Mouse (Mus musculus) c-Kit-positive CD71-negative TER-119-negative erythroid progenitor cells, embryonic 14.5 days (primary cell): ENCODE results near the gene Acot9.
A peak's percentile ranks its signal among the peaks of the same experiment; 100 is the strongest.

Experiments
- DNase-seq: peaks from one replicate; pipeline ENCODE4 v3.0.0-alpha.2; 2013; ENCODE audit warnings: low read depth

Acot9 gene

DNA sequence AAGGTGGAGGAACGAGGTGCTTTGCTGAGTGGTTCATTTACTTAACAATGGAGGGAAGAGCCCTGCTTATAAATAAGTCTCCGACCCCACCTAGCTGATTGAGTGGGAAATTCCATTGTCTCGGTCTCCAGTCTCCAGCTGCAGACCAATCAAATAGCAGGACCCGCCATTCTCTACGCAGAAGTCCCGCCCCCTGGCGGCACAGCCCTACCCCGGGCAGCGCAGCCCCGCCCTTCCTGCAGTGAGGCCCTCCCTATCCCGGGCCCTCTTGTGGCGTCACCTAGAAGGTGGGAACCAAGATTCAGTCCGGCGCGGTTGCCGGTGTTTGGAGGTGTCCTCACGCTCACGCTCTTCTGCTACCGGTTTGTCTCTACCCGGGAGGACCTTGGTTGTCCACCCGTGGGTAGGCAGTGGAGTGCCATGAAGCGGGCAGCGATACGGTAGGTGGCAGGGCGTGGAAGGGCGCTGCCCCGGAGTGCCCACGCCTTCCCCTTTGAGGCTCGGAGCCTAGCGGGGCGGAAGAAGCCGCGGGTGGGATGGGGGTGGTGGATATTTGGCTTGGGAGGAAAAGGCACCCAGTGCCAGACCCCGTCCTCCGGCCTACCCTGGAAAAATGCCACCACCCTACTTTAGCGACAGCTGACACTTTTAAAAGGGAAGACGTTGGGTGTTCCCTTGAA, at the start of gene Acot9:
Gene Acot9 (plus strand): TSS at position 209 of the 680 bp plus-strand sequence.
- peak; percentile 64 for DNase-seq

DNA sequence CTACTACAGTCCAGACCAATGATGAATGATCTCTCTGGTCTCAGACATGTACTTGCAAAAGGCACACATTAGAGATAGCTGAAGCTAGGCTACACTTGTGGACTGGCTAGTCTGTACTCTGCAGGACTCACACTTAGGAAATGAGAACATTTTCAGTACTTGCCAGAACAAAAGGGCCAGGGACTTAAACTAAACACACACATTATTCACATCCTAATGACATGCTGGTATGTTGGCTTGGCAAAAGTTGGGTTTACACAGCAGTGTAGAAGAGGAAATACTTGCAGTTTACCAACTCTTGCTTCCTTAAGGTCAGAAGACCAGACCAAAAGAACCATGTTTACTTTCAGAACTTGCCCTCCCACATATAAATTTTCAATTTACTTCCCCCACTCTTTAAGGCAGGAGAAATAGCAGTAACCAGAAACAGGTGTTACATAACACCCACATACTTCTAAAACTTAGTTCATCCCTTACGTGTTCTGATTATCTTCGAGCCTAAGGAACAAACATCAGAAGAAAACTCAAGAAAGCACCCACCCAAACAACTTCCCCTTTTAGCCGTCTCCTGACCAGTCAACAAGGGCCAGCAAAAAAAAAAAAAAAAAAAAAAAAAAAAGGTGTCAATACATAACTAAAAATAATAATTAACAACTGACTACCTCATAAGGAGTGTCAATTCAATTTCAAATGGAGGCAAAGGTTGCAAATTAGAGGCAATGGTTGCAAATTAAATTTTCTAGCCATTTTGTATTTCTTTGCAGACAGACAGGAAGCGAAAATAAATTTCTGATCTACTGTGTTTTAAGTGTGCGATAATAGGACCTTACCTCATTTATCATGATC, 47.7 kb upstream of the Acot9 start:
- no peak for DNase-seq

DNA sequence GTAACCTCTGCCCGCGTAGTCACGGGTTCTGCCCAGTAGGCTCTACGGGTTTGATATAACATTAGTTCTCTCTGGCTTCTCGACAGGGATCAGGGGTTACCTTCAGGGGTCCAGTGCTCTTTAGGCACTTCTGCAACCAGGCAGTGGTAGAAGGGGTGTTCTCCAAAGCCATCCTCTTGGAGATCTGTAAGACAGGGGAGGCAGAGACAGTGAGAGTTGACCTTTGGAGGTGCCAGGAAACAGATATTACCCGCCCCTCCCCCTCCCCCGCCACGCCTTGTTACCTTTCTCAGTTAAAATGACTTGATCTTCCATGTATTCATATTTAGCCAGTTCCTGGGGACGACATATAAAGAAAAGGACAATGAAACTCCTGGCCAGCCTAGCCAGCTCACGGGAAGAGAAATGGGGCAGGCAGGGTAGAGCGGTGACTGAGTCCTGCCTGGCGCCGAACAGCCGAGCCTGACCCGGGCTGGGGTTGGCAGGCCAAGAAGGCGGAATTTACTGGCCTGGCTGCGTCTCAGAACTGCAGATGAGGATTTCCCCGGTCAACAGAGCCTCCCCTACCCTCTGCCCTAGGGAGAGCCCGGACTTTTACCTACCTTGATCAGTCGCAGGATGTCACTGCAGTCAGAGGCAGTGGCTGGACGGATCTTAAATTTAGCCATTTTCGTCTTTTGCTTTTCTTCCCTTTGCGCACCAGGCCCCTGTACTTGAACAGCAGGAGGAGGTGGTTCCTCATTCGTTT, 46.6 kb upstream of the Acot9 start:
- DNase-seq = no peak

- DNase-seq = peak; percentile 74
Observed at GRCm38 (mm10) chrX:155216271-155216670, 46.0 kb upstream of the Acot9 start, which contains the start of gene Sat1. Gene Sat1, minus strand, starts transcription at chrX:155216449.

- no peak for DNase-seq
Observed at GRCm38 (mm10) chrX:155218277-155218676, 44.0 kb upstream of the Acot9 start.

DNA sequence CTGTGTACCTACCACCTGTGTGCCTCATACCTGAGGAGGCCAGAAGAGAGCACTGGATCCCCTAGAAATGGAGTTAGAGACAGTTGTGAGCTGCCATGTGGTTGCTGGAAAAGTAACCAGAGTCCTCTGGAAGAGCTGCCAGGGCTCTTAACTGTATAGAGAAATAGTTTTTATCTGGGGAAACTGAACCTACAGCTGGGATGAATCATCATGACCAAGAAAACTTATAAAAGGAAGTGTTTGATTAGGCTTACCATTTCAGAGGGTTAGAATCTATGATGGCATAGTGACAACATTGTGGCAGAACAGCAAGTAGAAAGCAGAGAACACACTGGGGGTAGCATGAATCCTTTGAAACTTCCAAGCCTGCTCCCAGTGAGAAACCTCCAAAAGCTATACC, 5.4 kb upstream of the Acot9 start:
- DNase-seq = no peak

- DNase-seq = no peak
Observed at GRCm38 (mm10) chrX:155262915-155263252, 641 bp downstream of the Acot9 start.

GRCm38 (mm10) chrX:155278483-155278882, 16.2 kb downstream of the Acot9 start:
- DNase-seq = peak; percentile 2

- DNase-seq = peak; percentile 3
Observed at GRCm38 (mm10) chrX:155280427-155281044, 18.3 kb downstream of the Acot9 start.

DNA sequence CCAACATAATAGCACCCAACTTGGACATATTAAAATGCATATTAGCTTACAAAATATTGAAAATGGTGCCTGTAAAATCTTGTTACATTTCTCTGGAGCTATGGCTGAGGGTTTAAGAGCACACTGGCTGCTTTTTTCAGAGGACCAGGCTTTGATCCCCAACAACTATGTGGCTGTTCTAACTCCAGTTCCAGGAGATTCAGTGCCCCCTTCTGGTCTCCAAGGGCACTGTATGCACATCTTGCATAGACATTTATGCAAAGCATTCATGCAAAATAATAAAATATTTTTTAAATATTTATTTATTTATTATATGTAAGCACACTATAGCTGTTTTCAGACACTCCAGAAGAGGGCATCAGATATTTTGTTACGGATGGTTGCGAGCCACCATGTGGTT, 44.1 kb downstream of the Acot9 start:
- DNase-seq = no peak

DNA sequence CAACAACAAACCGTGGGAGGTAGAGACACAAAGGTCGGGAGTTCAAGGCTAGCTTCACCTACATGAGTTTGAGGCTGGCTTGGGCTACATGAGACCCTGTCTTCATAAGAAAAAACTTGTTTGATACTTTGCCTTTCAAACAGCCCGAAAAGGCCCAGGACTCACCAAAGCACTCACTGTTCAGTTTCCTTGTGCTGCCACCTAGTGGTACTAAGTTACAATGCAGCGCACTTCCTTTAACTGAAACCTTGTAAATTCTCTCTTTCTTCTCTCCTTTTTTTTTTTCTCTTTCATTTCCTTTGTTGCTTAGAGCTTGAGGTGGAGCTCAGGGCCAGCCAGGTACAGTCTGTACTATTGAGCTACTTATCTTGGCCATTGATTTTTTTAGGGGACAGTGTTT, 55.8 kb downstream of the Acot9 start:
- peak; percentile 35 for DNase-seq

GRCm38 (mm10) chrX:155337567-155337904, 75.3 kb downstream of the Acot9 start:
- no peak for DNase-seq

GRCm38 (mm10) chrX:155337905-155338721, 75.9 kb downstream of the Acot9 start:
- peak; percentile 46 for DNase-seq

- no peak for DNase-seq
Observed at GRCm38 (mm10) chrX:155340654-155341053, 78.4 kb downstream of the Acot9 start, which contains the start of gene Prdx4. Gene Prdx4, minus strand, starts transcription at chrX:155340754.

DNA sequence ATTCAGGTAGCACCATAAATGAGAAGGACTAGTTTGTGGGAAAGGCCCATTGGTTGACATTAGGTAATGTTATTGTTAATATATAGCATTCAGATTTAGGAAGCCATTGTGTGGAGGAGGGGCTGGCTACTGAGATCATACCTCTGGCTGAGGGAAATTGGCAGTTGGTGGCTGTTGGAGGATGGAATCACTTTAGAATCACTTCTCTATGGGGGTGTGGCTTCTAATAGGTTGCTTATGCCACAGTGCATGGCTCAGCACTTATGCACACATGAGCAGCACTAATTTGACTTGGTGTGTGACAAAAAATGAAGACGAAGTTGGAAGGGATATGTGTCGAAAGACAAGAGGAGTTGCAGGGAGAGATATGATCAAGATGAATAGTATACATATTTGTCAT, 84.0 kb downstream of the Acot9 start:
- DNase-seq = no peak
